Mouse (Mus musculus) heart, embryonic 14.5 days (tissue): ENCODE results near the gene Ppid. TPM values are rescaled to one million over a fixed set of nuclear protein-coding genes. Genes with fewer than 3 reads are reported as not detected.

Experiments used
- ATAC-seq: fragments of 200-750 bp; cut with Nextera tagmentation; 2 replicates; pipeline ENCODE4 v1.8.0; 2017; ENCODE audit warnings: low read depth, moderate TSS enrichment; ENCODE audit not compliant: insufficient number of reproducible peaks, insufficient read depth, low FRiP score
- H3K27ac ChIP-seq, 2 experiments: fragments of 200-500 bp in 1 of 2; fragments of 300-500 bp in 1 of 2; sonication (generic) in 1 of 2; replicated peaks in 1 of 2; 2 replicates each; pipeline ENCODE4 v1.5.1; 2012 to 2014; ENCODE audit warnings: low read depth in 2 of 2, low read length in 2 of 2, control low read depth in 1 of 2, mild to moderate bottlenecking in 1 of 2, mixed read lengths in 1 of 2; ENCODE audit not compliant: control insufficient read depth in 1 of 2, insufficient read depth in 1 of 2
- H3K27me3 ChIP-seq: fragments of 300-500 bp; sonication (generic); 2 replicates; pipeline ENCODE4 v1.6.1; 2014; ENCODE audit warnings: mild to moderate bottlenecking, low read length, control low read depth; ENCODE audit not compliant: control insufficient read depth, insufficient read depth
- H3K36me3 ChIP-seq: fragments of 300-500 bp; sonication (generic); 2 replicates; pipeline ENCODE4 v1.6.1; 2014; ENCODE audit warnings: mild to moderate bottlenecking, control low read depth, low read length, mixed read lengths; ENCODE audit not compliant: control insufficient read depth, insufficient read depth
- H3K4me1 ChIP-seq, 2 experiments: fragments of 200-500 bp in 1 of 2; fragments of 300-500 bp in 1 of 2; sonication (generic) in 1 of 2; 2 replicates each; pipeline ENCODE4 v1.6.1; 2012 to 2014; ENCODE audit warnings: low read length in 2 of 2, control low read depth in 1 of 2, mixed read lengths in 1 of 2; ENCODE audit not compliant: control insufficient read depth in 2 of 2, insufficient read depth in 2 of 2
- H3K4me2 ChIP-seq: fragments of 300-500 bp; sonication (generic); 2 replicates; pipeline ENCODE4 v1.6.1; 2014; ENCODE audit warnings: mild to moderate bottlenecking, low read length
- H3K4me3 ChIP-seq, 2 experiments: fragments of 200-500 bp in 1 of 2; fragments of 300-500 bp in 1 of 2; sonication (generic) in 1 of 2; 2 replicates each; pipeline ENCODE4 v1.5.1; 2012 to 2014; ENCODE audit warnings: low read length in 2 of 2, mild to moderate bottlenecking in 2 of 2, control low read depth in 1 of 2, low read depth in 1 of 2, moderate library complexity in 1 of 2; ENCODE audit not compliant: control insufficient read depth in 1 of 2, insufficient read depth in 1 of 2
- H3K9ac ChIP-seq: fragments of 300-500 bp; sonication (generic); 2 replicates; pipeline ENCODE4 v1.6.1; 2014; ENCODE audit warnings: mild to moderate bottlenecking, low read length
- H3K9me3 ChIP-seq: fragments of 300-500 bp; sonication (generic); 2 replicates; pipeline ENCODE4 v1.6.1; 2016; ENCODE audit warnings: low read length, control low read depth; ENCODE audit not compliant: control insufficient read depth
- WGBS: fragments of 180-500 bp; shearing (Covaris S2); extraction: QIAGEN DNeasy Blood & Tissue Kit; methylation state at CpG from one replicate; pipeline ENCODE4 v1.1.7; 2014; 5-methylcytosine and 5-hydroxymethylcytosine counted together
- polyA plus RNA-seq: library from polyadenylated mRNA; unstranded; fragments of >200 nt; fragmentation: Nextera tagmentation; extraction: Ambion mirVana; gene quantifications from 2 replicates; pipeline ENCODE4 v1.2.1, GENCODE M21; 2014

Gene Ppid
- polyA plus RNA-seq, 1 experiment from 2014 or later = 95.6 TPM

DNA sequence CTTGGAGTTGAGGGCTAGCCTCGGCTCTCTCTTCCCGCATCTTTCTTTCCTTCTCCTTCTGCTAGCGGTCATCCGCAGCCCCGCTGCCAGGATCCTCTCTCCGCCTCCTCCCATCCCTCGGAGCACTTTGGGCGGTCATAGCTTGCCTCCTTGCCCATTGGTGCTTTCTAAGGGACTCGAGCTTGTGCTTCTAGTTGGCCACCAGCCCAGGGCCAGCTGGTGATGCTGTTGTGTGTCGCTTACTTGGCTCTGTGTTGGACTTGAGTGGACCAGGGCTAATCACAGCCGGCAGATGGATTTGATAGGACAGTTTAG is 38.2 kb downstream of the Ppid start, which contains the start of gene Etfdh:
TSS of gene Etfdh (minus strand) at position 85 of the 315 bp plus-strand sequence.
- H3K27ac ChIP-seq = peak within 1 kb of the TSS; percentile 87 to 93
- 2% methylated on average over 11 of the region's 11 CpGs for WGBS
- peaks cover 0 to 6% of the 10 kb centered on the region in 2 experiments; a peak in 1 of 4 replicates for H3K4me1 ChIP-seq
- peak within 1 kb of the TSS; percentile 90 for H3K4me2 ChIP-seq
- peak within 1 kb of the TSS; percentile 78 to 86 for H3K4me3 ChIP-seq
- H3K27me3 ChIP-seq = no peaks in the 10 kb centered on the region
- peaks cover 26% of the 10 kb centered on the region for H3K36me3 ChIP-seq
- no peaks in the 10 kb centered on the region for H3K9me3 ChIP-seq
- peak; percentile 28 for ATAC-seq
- peak within 1 kb of the TSS; percentile 89 for H3K9ac ChIP-seq

DNA sequence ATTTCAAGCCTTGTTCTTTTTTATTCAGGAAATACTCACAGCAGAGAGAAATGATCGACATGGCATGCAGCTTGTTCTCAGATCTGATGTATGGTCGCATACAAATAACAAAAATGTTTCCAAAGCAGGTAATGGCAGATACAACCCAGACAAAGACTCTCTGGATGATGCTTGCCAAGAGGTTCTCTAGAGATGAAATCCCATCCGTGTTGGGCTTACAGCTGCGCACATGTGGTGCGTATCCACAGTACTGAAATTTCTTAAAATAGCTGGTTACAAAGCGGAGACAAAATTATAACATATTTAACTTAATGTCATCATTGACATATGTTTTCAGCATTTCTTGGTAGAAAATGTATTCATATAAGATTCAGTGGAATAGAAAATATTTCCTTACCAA is 61.0 kb downstream of the Ppid start:
- H3K4me2 ChIP-seq = no peak overlapping the region
- no peak overlapping the region for H3K4me3 ChIP-seq
- WGBS = 86% methylated on average over 6 of the region's 6 CpGs
- no peaks in the 10 kb centered on the region for H3K27me3 ChIP-seq
- no peaks in the 10 kb centered on the region for H3K9me3 ChIP-seq
- no peaks in the 10 kb centered on the region for H3K4me1 ChIP-seq
- no peak for ATAC-seq
- H3K27ac ChIP-seq = no peak overlapping the region
- H3K36me3 ChIP-seq = no peaks in the 10 kb centered on the region
- no peak overlapping the region for H3K9ac ChIP-seq

Other genes with a start within 250 kb of the Ppid start
- gene Fnip2, start 23.5 kb upstream of the Ppid start, polyA plus RNA-seq = 4.3 and 4.5 TPM in 2 replicates
- 25.1 and 26.1 TPM in 2 replicates for gene 4930579G24Rik, start 37.7 kb downstream of the Ppid start, polyA plus RNA-seq
- 189 and 203 TPM in 2 replicates for gene Etfdh, start 38.2 kb downstream of the Ppid start, polyA plus RNA-seq
- gene Rxfp1, start 146.5 kb downstream of the Ppid start, polyA plus RNA-seq = 9.6 and 11.3 TPM in 2 replicates